8 mouse cellular contexts compared by ENCODE assay signal in genomic region chr5:138116255-138117198, GRCm38 (mm10). TPM values are rescaled to one million over a fixed set of nuclear protein-coding genes. Genes with fewer than 3 reads are reported as not detected.
DNase-seq lines count a peak whose midpoint lies in the region; ATAC-seq and TF ChIP-seq lines count a peak whose summit lies in the region.

Gene Zscan21 (plus strand): TSS chr5:138116903.

- H3K4me2 ChIP-seq in embryonic facial prominence, embryonic 13.5 days = peak within 1 kb of the TSS; percentile 72
- H3K4me2 ChIP-seq in limb, embryonic 12.5 days = peak within 1 kb of the TSS; percentile 71
- H3K4me2 ChIP-seq in midbrain, embryonic 15.5 days = peak within 1 kb of the TSS; percentile 66

- ATAC-seq in embryonic facial prominence, embryonic 13.5 days (ENCODE audit: insufficient number of reproducible peaks, insufficient read depth, low FRiP score, low TSS enrichment, low read depth) = peak; percentile 96
- peak; percentile 88 for ATAC-seq in limb, embryonic 12.5 days (ENCODE audit: insufficient number of reproducible peaks, insufficient read depth, low FRiP score, low TSS enrichment, low read depth)
- peak; percentile 97 for ATAC-seq in midbrain, embryonic 15.5 days (replicated peaks)

- peaks cover 20% of the 10 kb centered on the region for H3K36me3 ChIP-seq in embryonic facial prominence, embryonic 13.5 days
- H3K36me3 ChIP-seq in kidney, adult 2 months (ENCODE audit: control insufficient read depth, insufficient read depth, low read length) = no peaks in the 10 kb centered on the region
- peaks cover 24% of the 10 kb centered on the region for H3K36me3 ChIP-seq in limb, embryonic 12.5 days
- H3K36me3 ChIP-seq in midbrain, embryonic 15.5 days (replicated peaks) = 0 out of 2 replicates have a peak, but pooled peaks cover 4% of the 10 kb centered on the region
- H3K36me3 ChIP-seq in spleen, adult 2 months (ENCODE audit: control insufficient read depth, insufficient read depth, low read length) = peaks cover 1% of the 10 kb centered on the region; the same call in 1 of the 2 replicates

- H3K9ac ChIP-seq in embryonic facial prominence, embryonic 13.5 days = peak within 1 kb of the TSS; percentile 80
- H3K9ac ChIP-seq in limb, embryonic 12.5 days (replicated peaks) = peak within 1 kb of the TSS; percentile 75
- peak within 1 kb of the TSS; percentile 75 for H3K9ac ChIP-seq in midbrain, embryonic 15.5 days

- 0 out of 2 replicates have a peak, but pooled peaks have one; percentile 6 for TF ChIP-seq CTCF in kidney, adult 2 months (conservative IDR thresholded peaks at IDR 0.05; ENCODE audit: insufficient read depth, insufficient read length, low read depth, low read length)
- TF ChIP-seq CTCF in spleen, adult 2 months (IDR thresholded peaks at IDR 0.05; ENCODE audit: extremely low read depth, insufficient read depth, insufficient read length, insufficient replicate concordance) = no peak

- H3K27ac ChIP-seq in embryonic facial prominence, embryonic 13.5 days = peak within 1 kb of the TSS; percentile 96
- H3K27ac ChIP-seq in kidney, adult 2 months (ENCODE audit: insufficient read depth, low read depth, low read length) = peak within 1 kb of the TSS; percentile 81
- peak within 1 kb of the TSS; percentile 94 for H3K27ac ChIP-seq in limb, embryonic 12.5 days
- peak within 1 kb of the TSS; percentile 92 for H3K27ac ChIP-seq in midbrain, embryonic 15.5 days
- peak within 1 kb of the TSS; percentile 84 for H3K27ac ChIP-seq in spleen, adult 2 months (ENCODE audit: insufficient read depth, low read length)

- no peaks in the 10 kb centered on the region for H3K27me3 ChIP-seq in embryonic facial prominence, embryonic 13.5 days
- H3K27me3 ChIP-seq in kidney, adult 2 months (replicated peaks; ENCODE audit: control insufficient read depth, insufficient read depth, low read length) = no peaks in the 10 kb centered on the region
- H3K27me3 ChIP-seq in limb, embryonic 12.5 days = no peaks in the 10 kb centered on the region
- no peaks in the 10 kb centered on the region for H3K27me3 ChIP-seq in midbrain, embryonic 15.5 days (replicated peaks)
- no peaks in the 10 kb centered on the region for H3K27me3 ChIP-seq in spleen, adult 2 months (ENCODE audit: control insufficient read depth, insufficient read depth, low read length)

- peak; percentile 58 for TF ChIP-seq POLR2A in kidney, adult 2 months (IDR thresholded peaks at IDR 0.05; ENCODE audit: low read depth, low read length)
- TF ChIP-seq POLR2A in spleen, adult 2 months (IDR thresholded peaks at IDR 0.05; ENCODE audit: low read depth, low read length) = peak; percentile 67

- DNase-seq in 3134 (ENCODE audit: extremely low read depth, insufficient read length, low spot score) = peak; percentile 94
- peak; percentile 95 to 96 for DNase-seq in adrenal gland, postnatal 36 days
- peak; percentile 94 to 95 for DNase-seq in heart, adult 18-20 months
- DNase-seq in kidney, adult 2 months = peak; percentile 95
- DNase-seq in spleen, adult 2 months (ENCODE audit: low read depth in 1 of 2, low spot score in 2 of 2) = peak; percentile 66 to 81

- WGBS in embryonic facial prominence, embryonic 13.5 days = 7% methylated on average over 38 of the region's 38 CpGs
- 6% methylated on average over 38 of the region's 38 CpGs for WGBS in kidney, adult 2 months
- 7% methylated on average over 38 of the region's 38 CpGs for WGBS in limb, embryonic 12.5 days
- WGBS in midbrain, embryonic 15.5 days = 7% methylated on average over 38 of the region's 38 CpGs
- 7% methylated on average over 38 of the region's 38 CpGs for WGBS in spleen, adult 2 months

- H3K9me3 ChIP-seq in embryonic facial prominence, embryonic 13.5 days = no peaks in the 10 kb centered on the region
- H3K9me3 ChIP-seq in limb, embryonic 12.5 days = no peaks in the 10 kb centered on the region
- no peaks in the 10 kb centered on the region for H3K9me3 ChIP-seq in midbrain, embryonic 15.5 days

- H3K4me3 ChIP-seq in embryonic facial prominence, embryonic 13.5 days = peak within 1 kb of the TSS; percentile 68
- peak within 1 kb of the TSS; percentile 58 for H3K4me3 ChIP-seq in kidney, adult 2 months (ENCODE audit: insufficient read depth, low read depth, low read length)
- H3K4me3 ChIP-seq in limb, embryonic 12.5 days (replicated peaks) = peak within 1 kb of the TSS; percentile 65
- peak within 1 kb of the TSS; percentile 68 for H3K4me3 ChIP-seq in midbrain, embryonic 15.5 days
- H3K4me3 ChIP-seq in spleen, adult 2 months (ENCODE audit: extremely low read depth, insufficient read depth, insufficient read length) = peak within 1 kb of the TSS; percentile 85

- H3K4me1 ChIP-seq in embryonic facial prominence, embryonic 13.5 days = peaks cover 14% of the 10 kb centered on the region
- H3K4me1 ChIP-seq in kidney, adult 2 months (ENCODE audit: control insufficient read depth, insufficient read depth, low read length) = peaks cover 10% of the 10 kb centered on the region; the same call in 1 of the 2 replicates
- peaks cover 10% of the 10 kb centered on the region for H3K4me1 ChIP-seq in limb, embryonic 12.5 days (replicated peaks)
- peaks cover 19% of the 10 kb centered on the region for H3K4me1 ChIP-seq in midbrain, embryonic 15.5 days
- peaks cover 3% of the 10 kb centered on the region; the same call in 1 of the 2 replicates for H3K4me1 ChIP-seq in spleen, adult 2 months (ENCODE audit: control insufficient read depth, insufficient read depth, insufficient read length)

RNA-seq across cellular contexts. Expression of gene Zscan21, which starts in this region (rescaled TPM):
- total RNA-seq in adrenal gland, postnatal 36 days (2021) = 10 to 100 TPM; 15.2 to 16.9 TPM
- polyA plus RNA-seq in embryonic facial prominence, embryonic 13.5 days (2015; fragmentation: Nextera tagmentation; extraction: Ambion mirVana) = 70.7 and 71.3 TPM in 2 replicates
- 10 to 100 TPM; 11.4 to 13.6 TPM for total RNA-seq in heart, adult 18-20 months (2021)
- 9.8 and 10.9 TPM in 2 replicates for polyA plus RNA-seq in kidney, adult 2 months (2012; rRNA removed)
- 78.8 and 80.9 TPM in 2 replicates for polyA plus RNA-seq in limb, embryonic 12.5 days (2016; fragmentation: Nextera tagmentation; extraction: Ambion mirVana)
- polyA plus RNA-seq in midbrain, embryonic 15.5 days (2015; fragmentation: Nextera tagmentation; extraction: Ambion mirVana) = 104 and 111 TPM in 2 replicates
- 3.3 and 3.7 TPM in 2 replicates for polyA plus RNA-seq in spleen, adult 2 months (2012; rRNA removed)

Comparison
In these comparisons a context has a peak if more than half of its experiments do, and no peak if none do; other contexts are left out.
1. Peak in every context shown above with its lines: DNase-seq, ATAC-seq, H3K4me3 ChIP-seq and H3K27ac ChIP-seq.